Mouse (Mus musculus): ENCODE measurements around the gene Olfr350. TPM values are rescaled to one million over a fixed set of nuclear protein-coding genes. Genes with fewer than 3 reads are reported as not detected.

Olfr350 gene
- not detected in 2 replicates for polyA plus RNA-seq (2015; fragmentation: Nextera tagmentation; extraction: Ambion mirVana)

GRCm38 (mm10) chr2:36846010-36846409 lies at the start of gene Olfr350:
Gene Olfr350, plus strand, starts transcription at chr2:36846310.
- Histone ChIP-seq H3K4me3 (no peak within 1 kb of the TSS), H3K4me2 (no peak within 1 kb of the TSS), H3K27ac (no peak within 1 kb of the TSS), H3K9me3 (0 out of 2 replicates have a peak, but pooled peaks cover 5% of the 10 kb centered on the region), H3K36me3 (no peaks in the 10 kb centered on the region), H3K4me1 (no peaks in the 10 kb centered on the region), H3K27me3 (no peaks in the 10 kb centered on the region), H3K9ac (no peak within 1 kb of the TSS)
- 77% methylated on average over 1 of the region's 1 CpGs for WGBS
- ATAC-seq (ENCODE audit: borderline replicate concordance, extremely low read depth, low FRiP score, low TSS enrichment) = no peak

- H3K27ac ChIP-seq = no peak within 1 kb of the TSS
- H3K9me3 ChIP-seq = no peaks in the 10 kb centered on the region; the same call in 1 of the 2 replicates
- WGBS = 64% methylated on average over 1 of the region's 1 CpGs
- H3K4me3 ChIP-seq = no peak within 1 kb of the TSS
- ATAC-seq (ENCODE audit: borderline replicate concordance, extremely low read depth, low FRiP score, low TSS enrichment) = no peak
- H3K4me2 ChIP-seq = no peak within 1 kb of the TSS
- no peaks in the 10 kb centered on the region for H3K27me3 ChIP-seq
- no peaks in the 10 kb centered on the region for H3K36me3 ChIP-seq
- H3K9ac ChIP-seq = no peak within 1 kb of the TSS
- no peaks in the 10 kb centered on the region for H3K4me1 ChIP-seq
These were observed 29.2 kb upstream of the Olfr350 start, which contains the start of gene Olfr3 for GRCm38 (mm10) chr2:36816932-36817331. Gene Olfr3, minus strand, starts transcription at chr2:36817032.

- ATAC-seq (ENCODE audit: borderline replicate concordance, extremely low read depth, low FRiP score, low TSS enrichment) = no peak
- no peak within 1 kb of the TSS for H3K4me3 ChIP-seq
- no peak within 1 kb of the TSS for H3K9ac ChIP-seq
- WGBS = 73% methylated on average over 1 of the region's 1 CpGs
- no peaks in the 10 kb centered on the region for H3K4me1 ChIP-seq
- H3K36me3 ChIP-seq = no peaks in the 10 kb centered on the region
- no peak within 1 kb of the TSS for H3K4me2 ChIP-seq
- no peaks in the 10 kb centered on the region for H3K9me3 ChIP-seq
- no peaks in the 10 kb centered on the region for H3K27me3 ChIP-seq
- no peak within 1 kb of the TSS for H3K27ac ChIP-seq
These were observed 16.4 kb downstream of the Olfr350 start, which contains the start of gene Olfr351 for GRCm38 (mm10) chr2:36862560-36862959. Gene Olfr351, minus strand, starts transcription at chr2:36862660.

GRCm38 (mm10) chr2:36868160-36868559 lies 22.1 kb downstream of the Olfr350 start, which contains the start of gene Olfr352:
Gene Olfr352, plus strand, starts transcription at chr2:36868460.
- H3K4me1 ChIP-seq = no peaks in the 10 kb centered on the region
- H3K27ac ChIP-seq = no peak within 1 kb of the TSS
- no peaks in the 10 kb centered on the region for H3K27me3 ChIP-seq
- 64% methylated on average over 1 of the region's 1 CpGs for WGBS
- no peak within 1 kb of the TSS for H3K4me2 ChIP-seq
- H3K36me3 ChIP-seq = no peaks in the 10 kb centered on the region
- H3K9me3 ChIP-seq = no peaks in the 10 kb centered on the region
- H3K4me3 ChIP-seq = no peak within 1 kb of the TSS
- H3K9ac ChIP-seq = no peak within 1 kb of the TSS
- no peak for ATAC-seq (ENCODE audit: borderline replicate concordance, extremely low read depth, low FRiP score, low TSS enrichment)

- no peak for ATAC-seq (ENCODE audit: borderline replicate concordance, extremely low read depth, low FRiP score, low TSS enrichment)
These were observed 46.7 kb downstream of the Olfr350 start, which contains the start of gene Olfr353 for GRCm38 (mm10) chr2:36892836-36893235. Gene Olfr353, minus strand, starts transcription at chr2:36892936.

GRCm38 (mm10) chr2:36897114-36897513 lies 51.0 kb downstream of the Olfr350 start:
- no peak for ATAC-seq (ENCODE audit: borderline replicate concordance, extremely low read depth, low FRiP score, low TSS enrichment)
- Histone ChIP-seq H3K9me3 (0 out of 2 replicates have a peak, but pooled peaks cover 3% of the 10 kb centered on the region), H3K9ac (no peak overlapping the region), H3K4me3 (no peak overlapping the region), H3K36me3 (no peaks in the 10 kb centered on the region), H3K27me3 (no peaks in the 10 kb centered on the region), H3K4me2 (no peak overlapping the region), H3K4me1 (no peaks in the 10 kb centered on the region), H3K27ac (no peak overlapping the region)

More at GRCm38 (mm10) chr2:36892836-36893235, 46.7 kb downstream of the Olfr350 start, which contains the start of gene Olfr353:
- H3K27me3 ChIP-seq = no peaks in the 10 kb centered on the region
- no peaks in the 10 kb centered on the region for H3K4me1 ChIP-seq
- no peak within 1 kb of the TSS for H3K4me2 ChIP-seq
- H3K4me3 ChIP-seq = no peak within 1 kb of the TSS
- H3K36me3 ChIP-seq = no peaks in the 10 kb centered on the region
- no peak within 1 kb of the TSS for H3K27ac ChIP-seq
- no peak within 1 kb of the TSS for H3K9ac ChIP-seq
- no peaks in the 10 kb centered on the region for H3K9me3 ChIP-seq

Other genes starting within 250 kb of the Olfr350 start
- not detected in 2 replicates for gene Olfr345, start 206.3 kb upstream of the Olfr350 start, polyA plus RNA-seq (2015; fragmentation: Nextera tagmentation; extraction: Ambion mirVana)
- not detected in 2 replicates for gene Olfr346, start 160.5 kb upstream of the Olfr350 start, polyA plus RNA-seq (2015; fragmentation: Nextera tagmentation; extraction: Ambion mirVana)
- not detected in 2 replicates for gene Olfr347, start 114.4 kb upstream of the Olfr350 start, polyA plus RNA-seq (2015; fragmentation: Nextera tagmentation; extraction: Ambion mirVana)
- not detected in 2 replicates for gene Olfr348, start 62.0 kb upstream of the Olfr350 start, polyA plus RNA-seq (2015; fragmentation: Nextera tagmentation; extraction: Ambion mirVana)
- gene Olfr50, start 55.8 kb upstream of the Olfr350 start, polyA plus RNA-seq (2015; fragmentation: Nextera tagmentation; extraction: Ambion mirVana) = not detected in 2 replicates
- gene Olfr3, start 29.3 kb upstream of the Olfr350 start, polyA plus RNA-seq (2015; fragmentation: Nextera tagmentation; extraction: Ambion mirVana) = not detected in 2 replicates
- not detected in 2 replicates for gene Olfr351, start 16.4 kb downstream of the Olfr350 start, polyA plus RNA-seq (2015; fragmentation: Nextera tagmentation; extraction: Ambion mirVana)
- gene Olfr352, start 22.1 kb downstream of the Olfr350 start, polyA plus RNA-seq (2015; fragmentation: Nextera tagmentation; extraction: Ambion mirVana) = not detected in 2 replicates
- gene Olfr353, start 46.6 kb downstream of the Olfr350 start, polyA plus RNA-seq (2015; fragmentation: Nextera tagmentation; extraction: Ambion mirVana) = not detected in 2 replicates
- gene Olfr354, start 59.4 kb downstream of the Olfr350 start, polyA plus RNA-seq (2015; fragmentation: Nextera tagmentation; extraction: Ambion mirVana) = not detected in 2 replicates
- gene Olfr355, start 82.6 kb downstream of the Olfr350 start, polyA plus RNA-seq (2015; fragmentation: Nextera tagmentation; extraction: Ambion mirVana) = not detected in 2 replicates
- gene Olfr356, start 90.8 kb downstream of the Olfr350 start, polyA plus RNA-seq (2015; fragmentation: Nextera tagmentation; extraction: Ambion mirVana) = not detected in 2 replicates
- gene Olfr357, start 147.5 kb downstream of the Olfr350 start, polyA plus RNA-seq (2015; fragmentation: Nextera tagmentation; extraction: Ambion mirVana) = not detected in 2 replicates
- gene Olfr358, start 163.0 kb downstream of the Olfr350 start, polyA plus RNA-seq (2015; fragmentation: Nextera tagmentation; extraction: Ambion mirVana) = not detected in 2 replicates
- not detected in 2 replicates for gene Olfr360, start 219.4 kb downstream of the Olfr350 start, polyA plus RNA-seq (2015; fragmentation: Nextera tagmentation; extraction: Ambion mirVana)
- not detected in 2 replicates for gene Olfr361, start 243.0 kb downstream of the Olfr350 start, polyA plus RNA-seq (2015; fragmentation: Nextera tagmentation; extraction: Ambion mirVana)

Data from lung, embryonic 15.5 days (tissue).